Mouse (Mus musculus) heart, postnatal 14 days (tissue): ENCODE measurements around the gene Naaladl1. TPM values are rescaled to one million over a fixed set of nuclear protein-coding genes. Genes with fewer than 3 reads are reported as not detected.
"Not testable (repeated sequence)": the region's sequence is repeated elsewhere in the genome, so short reads cannot be mapped to it uniquely, and the experiment has no call there.

ENCODE experiments used
- DNase-seq, 2 experiments: peaks; one replicate each; pipeline ENCODE4 v3.0.0; 2021 to 2022
- intact Hi-C: fragments of 180-260 bp; cut with DNase I; formaldehyde crosslinking; loops from one replicate; pipeline ENCODE4 v1.15.1; 2025
- total RNA-seq, 2 experiments: library from RNA; stranded (reverse); gene quantifications; 2 replicates each; pipeline ENCODE4 v1.2.3; 2021

Naaladl1 gene
- total RNA-seq, 2 experiments from 2014 or later = not detected

DNA sequence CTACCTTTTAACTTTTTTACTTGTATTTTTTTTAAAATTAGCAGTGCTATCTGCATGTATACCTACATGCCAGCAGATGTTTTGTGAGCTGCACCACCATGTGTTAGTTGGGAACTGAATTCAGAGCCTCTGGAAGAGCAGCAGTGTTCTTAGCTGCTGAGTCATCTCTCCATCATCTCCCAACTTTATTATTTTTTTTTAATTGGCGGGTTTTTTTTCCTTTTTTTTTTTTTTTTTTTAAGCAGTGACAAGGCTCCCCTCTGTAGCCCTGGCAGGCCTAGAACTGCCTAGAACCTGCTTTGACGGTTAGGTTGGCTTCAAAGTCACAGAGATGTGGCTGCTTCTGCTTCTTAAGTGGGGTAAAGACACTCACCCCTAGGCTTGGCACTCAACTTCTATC, 19.3 kb downstream of the Naaladl1 start:
- no peak for DNase-seq
- intact Hi-C loops = loop anchor here (2.0 to 5.0 kb wide), 3 partner anchors 78 to 207 kb away; partner anchors contain the start of genes Men1, Pola2 and Syvn1

DNA sequence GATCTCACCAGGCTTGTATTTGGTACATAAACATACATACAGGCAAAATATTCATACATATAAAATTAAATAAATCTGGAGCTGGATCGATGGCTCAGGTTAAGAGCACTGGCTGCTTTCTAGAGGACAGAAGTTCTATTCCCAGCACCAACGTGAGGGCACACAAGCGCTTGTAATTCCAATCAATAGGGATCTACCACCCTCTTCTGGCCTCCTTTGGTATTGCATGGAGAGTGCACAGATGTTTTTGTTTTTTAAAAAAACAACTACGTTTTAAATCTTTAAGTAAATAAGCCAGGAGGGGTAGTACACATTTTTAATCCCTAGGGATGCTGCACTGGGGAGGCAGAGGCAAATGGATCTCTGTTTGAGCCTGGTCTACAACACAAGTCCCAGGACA, 20.7 kb downstream of the Naaladl1 start:
- intact Hi-C loops = loop anchor here (5.0 kb wide), 2 partner anchors 79 to 206 kb away; partner anchors contain the start of genes Men1 and Syvn1
- DNase-seq = peak; percentile 44 to 76

- no peak for DNase-seq
- intact Hi-C loops = loop anchor here (5.0 kb wide), 2 partner anchors 80 to 205 kb away; partner anchors contain the start of genes Men1 and Syvn1
These were observed 21.4 kb downstream of the Naaladl1 start for GRCm38 (mm10) chr19:6126789-6127580.

- intact Hi-C loops = loop anchor here (5.0 kb wide), 2 partner anchors 81 to 204 kb away; partner anchors contain the start of genes Men1 and Syvn1
These were observed 22.3 kb downstream of the Naaladl1 start, which contains the start of gene Snx15 for GRCm38 (mm10) chr19:6127760-6128341. TSS of gene Snx15 (minus strand) at chr19:6128304.

GRCm38 (mm10) chr19:6130414-6131128, 25.0 kb downstream of the Naaladl1 start:
- not testable (repeated sequence) for DNase-seq
- intact Hi-C loops = loop anchor here (10.0 kb wide), 1 partner anchor 356 kb away; the partner anchor contains the start of gene Scyl1

More at GRCm38 (mm10) chr19:6127760-6128341, 22.3 kb downstream of the Naaladl1 start, which contains the start of gene Snx15:
- DNase-seq = peak; percentile 92 to 94

GRCm38 (mm10) chr19:6132171-6132827, 26.7 kb downstream of the Naaladl1 start:
- DNase-seq = no peak
- intact Hi-C loops = loop anchor here (10.0 kb wide), 1 partner anchor 357 kb away; the partner anchor contains the start of gene Scyl1

DNA sequence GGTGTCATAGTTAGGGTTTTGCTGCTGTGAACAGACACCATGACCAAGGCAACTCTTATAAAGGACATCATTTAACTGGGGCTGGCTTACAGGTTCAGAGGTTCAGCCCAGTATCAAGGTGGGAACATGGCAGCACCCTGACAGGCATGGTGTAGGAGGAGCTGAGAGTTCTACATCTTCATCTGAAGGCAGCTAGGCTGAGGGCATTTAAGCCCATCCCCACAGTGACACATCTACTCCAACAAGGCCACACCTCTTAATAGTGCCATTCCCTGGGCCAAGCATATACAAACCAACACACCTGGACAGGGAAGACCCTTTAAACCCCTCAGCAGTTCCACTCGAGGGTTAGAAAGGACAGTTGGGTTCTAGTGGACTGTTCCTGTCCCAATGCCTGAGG, 27.6 kb downstream of the Naaladl1 start:
- intact Hi-C loops = loop anchor here (10.0 kb wide), 1 partner anchor 358 kb away; the partner anchor contains the start of gene Scyl1
- not testable (repeated sequence) for DNase-seq

DNA sequence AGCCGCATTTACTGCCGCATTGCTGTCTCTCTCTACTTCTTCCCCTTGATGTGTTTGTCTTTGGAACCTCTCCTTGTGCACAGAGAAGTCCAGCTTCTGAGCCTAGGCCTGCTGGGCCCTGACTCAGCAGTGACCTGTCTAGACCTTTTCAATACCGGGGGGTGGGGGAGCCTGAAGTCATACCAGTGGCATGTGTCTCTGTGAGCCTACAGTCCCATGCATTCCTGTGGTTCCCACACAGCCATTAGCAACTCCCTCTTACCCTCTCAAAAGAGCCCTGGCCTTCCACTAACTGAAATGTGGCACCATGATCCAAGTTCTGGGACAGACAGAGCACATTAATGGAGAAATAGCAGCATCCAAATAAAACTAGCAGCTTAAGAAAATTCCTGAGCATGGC, 30.8 kb downstream of the Naaladl1 start:
- intact Hi-C loops = loop anchor here (10.0 kb wide), 1 partner anchor 362 kb away; the partner anchor contains the start of gene Scyl1
- DNase-seq = no peak

GRCm38 (mm10) chr19:6139701-6140100, 34.1 kb downstream of the Naaladl1 start:
- DNase-seq = no peak
- intact Hi-C loops = loop anchor here (5.0 to 10.0 kb wide), 2 partner anchors 98 to 365 kb away; partner anchors contain the start of genes Ppp2r5b and Scyl1

DNA sequence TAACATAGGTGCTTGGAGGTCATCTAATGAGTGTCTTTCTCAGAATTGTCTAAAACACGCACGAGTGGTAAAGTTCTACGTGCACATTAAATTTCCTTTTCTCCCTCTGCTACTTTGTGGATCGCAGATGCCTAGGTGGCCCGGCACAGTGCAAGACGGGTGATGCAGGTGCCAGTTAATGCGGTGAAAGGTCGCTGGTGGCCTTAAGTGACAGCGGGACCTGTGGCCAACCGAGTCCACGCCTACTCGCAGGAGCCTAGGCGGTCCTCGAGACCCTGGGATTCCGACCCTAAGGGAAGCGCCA, 34.7 kb downstream of the Naaladl1 start:
- intact Hi-C loops = loop anchor here (5.0 kb wide), 1 partner anchor 97 kb away; the partner anchor contains the start of gene Ppp2r5b
- DNase-seq = no peak

- intact Hi-C loops = loop anchor here (5.0 kb wide), 1 partner anchor 96 kb away; the partner anchor contains the start of gene Ppp2r5b
- DNase-seq = peak; percentile 91 to 93
These were observed 35.3 kb downstream of the Naaladl1 start, which contains the start of gene Batf2 for GRCm38 (mm10) chr19:6140678-6141393. TSS of gene Batf2 (plus strand) at chr19:6140983.

DNA sequence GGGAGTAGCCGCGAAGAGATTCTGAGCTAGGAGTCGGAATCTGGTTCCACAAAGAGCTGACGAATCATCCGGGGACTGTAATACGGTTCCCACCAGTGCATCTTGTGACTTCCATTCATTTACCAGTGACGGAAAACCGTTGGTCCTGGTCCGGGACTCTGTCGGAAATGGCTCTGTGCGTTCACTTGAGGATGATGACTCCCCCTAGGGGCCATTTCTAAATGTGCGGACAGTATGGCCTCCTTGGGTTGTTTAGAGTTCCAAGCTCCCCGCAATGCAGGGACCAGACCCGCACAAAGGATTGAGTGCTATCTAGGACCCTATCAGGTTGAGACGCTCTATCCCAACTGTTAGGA, 35.8 kb downstream of the Naaladl1 start, which contains the start of gene Arl2:
Arl2 (minus strand) TSS at position 155 of the 356 bp plus-strand sequence.
- intact Hi-C loops = loop anchor here (5.0 kb wide), 1 partner anchor 96 kb away; the partner anchor contains the start of gene Ppp2r5b
- DNase-seq = peak; percentile 63 to 82

GRCm38 (mm10) chr19:6144842-6145241, 39.3 kb downstream of the Naaladl1 start:
- intact Hi-C loops = loop anchor here (5.0 kb wide), 1 partner anchor 92 kb away; the partner anchor contains the start of gene Ppp2r5b
- no peak for DNase-seq

- intact Hi-C loops = no loop called here
- DNase-seq = no peak
These were observed 49.6 kb downstream of the Naaladl1 start for GRCm38 (mm10) chr19:6155174-6155573.

GRCm38 (mm10) chr19:6156372-6156771, 50.8 kb downstream of the Naaladl1 start:
- intact Hi-C loops = no loop called here
- no peak for DNase-seq

DNA sequence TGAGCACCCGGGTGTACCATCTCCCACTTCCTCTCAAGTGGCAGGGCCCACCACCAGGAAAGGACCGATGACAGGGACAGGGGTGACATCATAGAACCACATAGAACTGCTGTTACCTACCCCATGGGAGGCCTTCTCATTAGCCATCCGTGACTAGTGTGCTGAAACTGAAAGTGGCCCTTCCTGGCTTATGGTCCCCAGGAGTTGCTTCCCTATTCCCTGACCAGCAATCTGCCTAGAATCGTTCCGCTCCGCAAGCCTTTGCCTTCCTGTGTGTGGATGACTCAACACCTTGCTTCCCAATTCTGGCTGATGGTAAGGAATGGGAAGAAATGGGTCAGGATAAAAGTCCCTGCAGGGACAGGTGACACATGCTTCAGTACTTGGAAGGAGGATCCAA, 51.6 kb downstream of the Naaladl1 start:
- DNase-seq = no peak
- intact Hi-C loops = no loop called here

DNA sequence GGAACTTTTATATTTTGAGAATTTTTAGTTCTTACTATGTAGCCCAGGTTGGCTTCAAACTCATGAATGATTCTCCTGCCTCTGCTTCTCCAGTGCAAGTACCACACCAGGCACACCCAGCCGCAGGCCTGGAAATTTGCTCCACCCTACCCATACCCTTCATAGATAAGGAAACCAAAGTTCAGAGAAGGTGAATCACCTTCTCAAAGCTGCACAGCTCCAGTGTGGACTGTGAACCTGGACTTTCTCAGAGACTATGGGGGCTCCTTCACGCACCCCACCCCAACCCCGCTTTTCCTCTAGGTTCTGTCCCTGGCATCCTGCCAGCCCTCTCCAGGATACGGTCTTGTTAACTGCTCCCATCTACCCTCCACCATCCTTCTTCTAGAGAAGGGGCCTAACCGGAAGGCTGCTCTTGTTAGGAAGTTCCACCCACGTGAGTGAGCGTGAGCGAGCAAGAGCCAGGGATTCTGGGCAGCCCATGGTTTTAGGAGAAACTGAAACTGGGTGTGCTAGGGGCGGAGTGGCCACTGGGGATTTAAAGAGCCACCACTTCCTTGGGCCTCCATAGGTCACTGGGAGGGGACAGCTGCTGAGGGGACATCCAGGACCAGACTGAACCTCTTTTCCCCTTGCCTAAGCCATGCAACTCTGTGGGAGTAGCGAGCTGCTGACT, 58.4 kb downstream of the Naaladl1 start:
- intact Hi-C loops = no loop called here
- peak; percentile 27 to 38 for DNase-seq
